Mouse (Mus musculus): ENCODE data around the gene Mapkapk5.
A peak's percentile ranks its signal among the peaks of the same experiment; 100 is the strongest.

Gene Mapkapk5

DNA sequence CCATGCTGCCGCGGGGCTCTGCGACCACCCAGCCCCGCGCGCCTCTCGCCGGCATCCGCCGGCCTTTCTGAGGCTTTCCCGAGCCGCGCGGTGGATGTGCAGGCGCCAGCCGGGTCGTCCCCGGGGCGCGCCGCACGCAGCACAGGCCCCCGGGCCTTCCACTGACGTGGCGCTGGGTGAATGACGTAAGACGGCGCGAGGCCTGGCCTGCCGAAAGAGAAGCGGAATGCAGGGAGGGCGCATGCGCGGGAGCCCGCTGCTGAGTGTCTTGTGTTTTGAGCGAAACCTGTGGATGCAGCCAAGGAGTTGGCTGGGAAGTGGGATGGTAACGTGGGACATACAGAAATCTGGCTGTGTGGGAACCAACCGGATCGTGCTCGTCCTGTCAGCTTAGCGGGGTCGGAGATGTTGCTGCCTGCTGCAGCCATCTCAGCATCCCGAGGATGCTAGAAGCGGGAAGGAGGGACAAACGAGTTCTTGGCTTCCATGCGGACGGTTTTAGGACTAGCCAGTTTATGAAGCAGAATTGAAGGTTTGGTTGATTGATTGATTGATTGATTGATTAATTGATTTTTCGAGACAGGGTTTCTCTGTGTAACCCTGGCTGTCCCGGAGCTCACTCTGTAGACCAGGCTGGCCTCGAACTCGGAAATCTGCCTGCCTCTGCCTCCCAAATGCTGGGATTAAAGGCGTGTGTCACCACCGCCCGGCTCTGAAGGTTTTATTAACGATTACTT is at the start of gene Mapkapk5:
TSS of gene Mapkapk5 (minus strand) at position 113 of the 737 bp plus-strand sequence.
- peak; percentile 96 to 99 for DNase-seq (ENCODE audit: low spot score in 2 of 2)

- DNase-seq (ENCODE audit: low spot score in 2 of 2): no peak
Measured at GRCm38 (mm10) chr5:121594714-121595313, 49.1 kb upstream of the Mapkapk5 start.

DNA sequence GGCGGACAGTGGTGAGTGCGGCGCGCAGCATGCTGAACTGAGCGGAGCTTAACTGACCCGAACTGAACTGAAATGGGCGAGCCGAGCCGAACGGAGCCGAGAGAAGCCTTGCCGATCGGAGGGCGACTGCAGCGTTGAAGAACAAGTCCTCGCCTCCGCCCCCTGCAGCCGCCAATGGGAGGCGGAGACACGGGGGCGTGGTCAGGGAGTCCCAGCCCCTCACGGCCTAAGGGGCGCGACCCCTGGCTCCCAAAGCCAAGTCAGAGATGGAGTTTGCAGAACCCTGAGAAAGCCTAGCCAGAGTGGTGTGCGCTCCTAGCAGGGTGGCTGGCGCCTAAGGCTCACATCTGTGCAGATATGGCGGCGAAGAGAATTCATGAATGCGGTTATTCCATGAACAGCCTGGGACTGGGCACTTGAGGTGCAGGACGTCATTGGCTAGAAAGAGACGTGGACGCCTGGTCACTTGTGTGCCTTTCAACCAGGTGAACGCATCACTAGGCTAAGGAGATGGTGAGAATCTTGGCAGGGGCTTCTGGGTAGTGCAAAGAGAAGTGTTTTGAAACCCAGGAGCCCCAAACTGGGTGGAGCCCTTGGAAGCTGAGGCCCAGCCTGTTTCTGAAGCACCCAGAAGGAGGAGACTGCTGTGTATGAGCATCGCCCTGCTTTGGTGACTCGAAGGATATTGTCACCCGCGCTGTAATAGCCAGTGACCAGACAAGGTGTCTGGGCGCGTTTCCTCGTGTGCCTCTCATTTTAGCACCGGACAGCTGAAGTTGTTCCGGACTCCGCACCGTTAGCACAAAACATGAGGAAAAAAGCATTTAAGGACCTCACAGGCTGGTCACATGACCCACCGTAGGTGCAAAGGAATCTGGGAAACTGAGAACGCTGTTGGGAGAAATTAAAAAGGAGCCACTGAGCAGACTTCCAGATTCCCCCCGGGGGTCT is 48.0 kb upstream of the Mapkapk5 start, which contains the start of gene Aldh2:
TSS of gene Aldh2 (minus strand) at position 374 of the 951 bp plus-strand sequence.
- peak; percentile 64 to 81 for DNase-seq (ENCODE audit: low spot score in 2 of 2)

GRCm38 (mm10) chr5:121592816-121593407 is 47.2 kb upstream of the Mapkapk5 start:
- peak in 1 of 2 experiments; percentile 20 for DNase-seq (ENCODE audit: low spot score in 2 of 2)

- no peak for DNase-seq (ENCODE audit: low spot score in 2 of 2)
Measured at GRCm38 (mm10) chr5:121592064-121592815, 46.5 kb upstream of the Mapkapk5 start.

- DNase-seq (ENCODE audit: low spot score in 2 of 2): no peak
Measured at GRCm38 (mm10) chr5:121591417-121592063, 45.8 kb upstream of the Mapkapk5 start.

- DNase-seq (ENCODE audit: low spot score in 2 of 2): no peak
Measured at GRCm38 (mm10) chr5:121589928-121590327, 44.2 kb upstream of the Mapkapk5 start.

GRCm38 (mm10) chr5:121586400-121587039 is 40.8 kb upstream of the Mapkapk5 start:
- DNase-seq (ENCODE audit: low spot score in 2 of 2): peak in 1 of 2 experiments; percentile 24

DNA sequence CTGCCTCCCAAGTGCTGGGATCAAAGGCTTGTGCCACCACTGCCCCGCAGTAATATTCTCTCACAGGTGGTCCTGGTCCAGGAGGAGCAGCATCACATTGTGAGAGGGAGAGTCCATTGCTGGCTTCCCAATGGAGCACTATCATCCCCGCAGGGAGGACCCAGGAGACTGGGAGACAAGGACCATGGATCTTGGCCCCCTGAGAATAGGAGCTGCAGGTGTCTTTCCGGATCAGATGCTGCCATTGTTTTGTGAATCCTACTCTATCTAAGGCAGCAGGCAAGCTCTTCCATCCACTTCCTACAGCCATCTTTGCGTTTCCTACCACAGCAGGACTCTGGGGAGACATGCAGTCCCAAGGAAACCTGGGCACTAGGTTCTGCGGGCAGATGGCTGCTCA is 40.0 kb upstream of the Mapkapk5 start:
- no peak for DNase-seq (ENCODE audit: low spot score in 2 of 2)

DNA sequence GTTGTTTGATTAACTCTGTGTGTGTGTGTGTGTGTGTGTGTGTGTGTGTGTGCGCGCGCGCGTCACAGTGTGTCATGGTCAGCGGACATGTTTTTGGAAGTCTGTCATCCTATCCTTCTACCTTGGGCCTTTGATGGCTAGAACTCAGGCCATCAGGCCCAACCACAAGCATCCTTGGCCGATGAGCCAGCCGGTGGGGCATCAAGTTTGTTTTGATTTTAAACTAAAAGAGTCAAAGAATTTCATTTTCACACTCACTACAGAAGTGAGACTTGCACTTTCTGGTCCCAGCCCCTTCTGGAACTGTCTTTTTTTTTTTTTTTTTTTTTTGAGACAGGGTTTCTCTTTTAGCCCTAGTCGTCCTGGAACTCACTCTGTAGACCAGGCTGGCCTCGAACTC is 39.3 kb upstream of the Mapkapk5 start:
- DNase-seq (ENCODE audit: low spot score in 2 of 2): no peak

GRCm38 (mm10) chr5:121583765-121584501 is 38.2 kb upstream of the Mapkapk5 start:
- DNase-seq (ENCODE audit: low spot score in 2 of 2): peak; percentile 51 to 66

GRCm38 (mm10) chr5:121581945-121582344 is 36.2 kb upstream of the Mapkapk5 start:
- no peak for DNase-seq (ENCODE audit: low spot score in 2 of 2)

DNA sequence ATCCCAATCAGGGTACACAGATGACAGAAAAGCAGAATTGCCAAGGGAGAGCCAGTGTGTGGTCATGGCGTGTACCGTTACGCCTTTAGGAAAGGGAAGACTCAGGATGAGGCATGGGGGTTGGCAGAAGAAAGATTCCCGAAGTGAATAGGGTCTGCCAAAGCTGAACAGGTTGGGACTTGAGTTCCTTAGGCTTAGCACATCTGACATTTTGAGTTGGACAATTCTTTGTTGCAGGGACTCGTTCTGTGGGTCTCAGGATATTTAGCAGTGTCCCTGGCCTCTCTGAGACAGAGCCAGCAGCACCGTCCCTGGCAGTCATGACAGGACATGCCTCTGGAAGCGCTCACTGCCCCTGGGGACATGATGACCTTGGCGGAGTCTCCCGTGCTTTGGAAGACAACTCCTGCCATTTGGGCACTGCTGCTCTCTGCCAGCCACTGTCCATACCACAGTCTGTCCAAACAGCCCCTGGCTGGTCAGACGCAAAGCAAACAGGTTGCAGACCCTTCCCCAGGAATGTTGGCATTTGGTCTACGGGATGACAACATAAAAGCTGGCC is 31.3 kb upstream of the Mapkapk5 start:
- no peak for DNase-seq (ENCODE audit: low spot score in 2 of 2)

DNA sequence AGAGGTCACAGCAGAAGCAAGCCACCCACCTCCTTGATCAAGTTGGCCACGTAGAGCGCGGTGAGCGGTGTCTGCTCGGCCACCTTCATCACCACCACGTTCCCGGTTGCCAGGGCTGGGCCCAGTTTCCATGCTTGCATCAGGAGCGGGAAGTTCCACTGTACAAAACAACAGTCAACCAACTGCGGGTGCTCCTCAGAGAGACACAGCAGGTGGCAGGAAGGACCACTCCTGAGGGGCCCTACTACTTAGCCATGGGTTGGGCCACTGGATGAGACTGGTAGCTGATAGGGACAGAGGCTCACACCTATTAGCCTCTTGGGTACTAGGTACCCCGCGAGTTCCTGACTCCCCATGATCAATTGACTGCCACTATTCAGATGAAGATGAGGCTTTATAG is 30.2 kb upstream of the Mapkapk5 start:
- DNase-seq (ENCODE audit: low spot score in 2 of 2): no peak

GRCm38 (mm10) chr5:121574145-121574544 is 28.4 kb upstream of the Mapkapk5 start:
- DNase-seq (ENCODE audit: low spot score in 2 of 2): no peak

DNA sequence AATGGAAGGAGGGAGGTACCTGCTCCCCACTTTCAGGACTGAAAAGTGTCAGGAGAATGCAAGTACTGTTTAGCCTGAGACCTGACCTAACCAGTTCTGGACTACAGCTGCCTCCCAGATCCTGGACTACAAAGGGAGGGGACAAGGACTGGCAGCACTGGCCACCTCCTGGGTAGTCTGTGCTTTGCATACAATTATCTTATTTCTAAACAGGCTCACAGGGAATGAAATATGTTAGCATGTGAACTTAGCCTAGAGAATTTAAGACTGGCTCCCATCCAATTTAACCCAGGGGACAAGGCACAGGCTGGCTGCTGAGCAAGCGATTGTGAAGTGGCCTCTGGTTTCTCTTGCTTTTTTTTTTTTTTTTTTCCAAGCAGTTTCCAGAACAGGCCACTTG is 25.1 kb upstream of the Mapkapk5 start:
- no peak for DNase-seq (ENCODE audit: low spot score in 2 of 2)

DNA sequence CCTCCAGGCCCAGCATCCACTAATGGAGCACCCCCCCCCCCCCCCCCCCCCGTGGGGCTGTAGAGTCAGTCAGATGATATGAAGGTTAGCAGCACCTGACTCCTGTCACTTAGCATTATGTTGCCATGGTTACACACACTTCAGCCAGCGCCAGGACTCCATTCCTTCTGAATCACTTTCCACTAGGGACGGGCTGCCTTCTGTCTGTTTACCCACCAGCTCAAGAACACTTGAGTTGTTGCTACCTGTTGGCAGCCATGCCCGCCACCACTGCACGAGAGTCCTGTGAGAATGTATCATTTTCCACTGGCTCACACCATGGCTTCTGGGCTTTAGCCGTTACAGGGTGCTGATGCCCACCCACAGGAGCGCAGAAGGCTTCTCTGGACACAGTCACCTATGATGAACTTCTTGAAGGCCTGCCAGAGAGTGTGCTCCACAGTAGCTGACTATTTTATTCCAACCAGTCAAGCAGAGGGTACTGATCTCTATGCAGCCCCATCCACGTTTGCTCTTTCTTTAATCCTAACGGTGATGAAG is 24.2 kb upstream of the Mapkapk5 start:
- no peak for DNase-seq (ENCODE audit: low spot score in 2 of 2)

- DNase-seq (ENCODE audit: low spot score in 2 of 2): no peak
Measured at GRCm38 (mm10) chr5:121566035-121566681, 20.5 kb upstream of the Mapkapk5 start.
